Mouse (Mus musculus) limb, embryonic 13.5 days (tissue): ENCODE measurements at regions not wholly inside any gene's neighbourhood (a gene's known extent, or its start where the extent isn't known, plus 50 kb on each side); places are given as distances from the start of the nearest gene placed in this dataset.

Source experiments
- ATAC-seq: fragments of 200-750 bp; cut with Nextera tagmentation; 2 replicates; pipeline ENCODE4 v1.8.0; 2017; ENCODE audit warnings: low read depth, moderate number of reproducible peaks, moderate TSS enrichment; ENCODE audit not compliant: low FRiP score
- H3K27ac ChIP-seq: fragments of 300-500 bp; sonication (generic); 2 replicates; pipeline ENCODE4 v1.5.1; 2015; ENCODE audit warnings: inconsistent platforms, mild to moderate bottlenecking, moderate library complexity
- H3K27me3 ChIP-seq: fragments of 300-500 bp; sonication (generic); 2 replicates; pipeline ENCODE4 v1.6.1; 2015; ENCODE audit warnings: mild to moderate bottlenecking, inconsistent platforms
- H3K36me3 ChIP-seq: fragments of 300-500 bp; sonication (generic); 2 replicates; pipeline ENCODE4 v1.6.1; 2015; ENCODE audit warnings: inconsistent platforms, mild to moderate bottlenecking, moderate library complexity
- H3K4me1 ChIP-seq: fragments of 300-500 bp; sonication (generic); 2 replicates; pipeline ENCODE4 v1.6.1; 2015; ENCODE audit warnings: inconsistent platforms
- H3K4me2 ChIP-seq: fragments of 300-500 bp; sonication (generic); replicated peaks from 2 replicates; pipeline ENCODE4 v1.6.1; 2015; ENCODE audit warnings: inconsistent platforms, mild to moderate bottlenecking, moderate library complexity
- H3K4me3 ChIP-seq: fragments of 300-500 bp; sonication (generic); 2 replicates; pipeline ENCODE4 v1.5.1; 2015; ENCODE audit warnings: moderate library complexity, mild to moderate bottlenecking, inconsistent platforms
- H3K9ac ChIP-seq: fragments of 300-500 bp; sonication (generic); 2 replicates; pipeline ENCODE4 v1.6.1; 2015; ENCODE audit warnings: mild to moderate bottlenecking, inconsistent platforms
- H3K9me3 ChIP-seq: fragments of 300-500 bp; sonication (generic); 2 replicates; pipeline ENCODE4 v1.6.1; 2016; ENCODE audit warnings: inconsistent platforms
- whole genome bisulfite sequencing: fragments of 180-500 bp; shearing (Covaris S2); methylation state at CpG from one replicate; pipeline ENCODE4 v1.1.7; 2015; 5-methylcytosine and 5-hydroxymethylcytosine counted together

GRCm38 (mm10) chr11:43344767-43345561 is 81.1 kb downstream of the Pttg1 start:
- Histone ChIP-seq H3K4me2 (no peak overlapping the region), H3K27me3 (0 out of 2 replicates have a peak, but pooled peaks cover 9% of the 10 kb centered on the region), H3K27ac (no peak overlapping the region), H3K4me1 (no peaks in the 10 kb centered on the region), H3K4me3 (no peak overlapping the region), H3K36me3 (no peaks in the 10 kb centered on the region), H3K9me3 (no peaks in the 10 kb centered on the region), H3K9ac (no peak overlapping the region)
- ATAC-seq, result no peak
- 67% methylated on average over 14 of the region's 14 CpGs for WGBS

- no peaks in the 10 kb centered on the region for H3K36me3 ChIP-seq
- WGBS, result 81% methylated on average over 5 of the region's 5 CpGs
- no peaks in the 10 kb centered on the region for H3K4me1 ChIP-seq
- H3K9ac ChIP-seq, result no peak overlapping the region
- H3K9me3 ChIP-seq, result no peaks in the 10 kb centered on the region
- no peak overlapping the region for H3K4me2 ChIP-seq
- no peak for ATAC-seq
- 0 out of 2 replicates have a peak, but pooled peaks cover 9% of the 10 kb centered on the region for H3K27me3 ChIP-seq
- no peak overlapping the region for H3K27ac ChIP-seq
- no peak overlapping the region for H3K4me3 ChIP-seq
These were observed 82.5 kb downstream of the Pttg1 start for GRCm38 (mm10) chr11:43343574-43343973.

- peaks cover 2% of the 10 kb centered on the region; the same call in 1 of the 2 replicates for H3K27me3 ChIP-seq
- no peak overlapping the region for H3K9ac ChIP-seq
- no peak overlapping the region for H3K4me2 ChIP-seq
- no peak overlapping the region for H3K4me3 ChIP-seq
- ATAC-seq, result no peak
- 67% methylated on average over 2 of the region's 2 CpGs for WGBS
- H3K27ac ChIP-seq, result no peak overlapping the region
- no peaks in the 10 kb centered on the region for H3K36me3 ChIP-seq
- H3K4me1 ChIP-seq, result no peaks in the 10 kb centered on the region
- H3K9me3 ChIP-seq, result no peaks in the 10 kb centered on the region
These were observed 87.6 kb downstream of the Pttg1 start for GRCm38 (mm10) chr11:43338377-43338993.

- H3K27me3 ChIP-seq, result peaks cover 2% of the 10 kb centered on the region; the same call in 1 of the 2 replicates
- no peak overlapping the region for H3K4me3 ChIP-seq
- no peak overlapping the region for H3K27ac ChIP-seq
- H3K4me2 ChIP-seq, result no peak overlapping the region
- H3K9ac ChIP-seq, result no peak overlapping the region
- ATAC-seq, result no peak
- H3K4me1 ChIP-seq, result no peaks in the 10 kb centered on the region
- no peaks in the 10 kb centered on the region for H3K9me3 ChIP-seq
- no peaks in the 10 kb centered on the region for H3K36me3 ChIP-seq
- WGBS, result 61% methylated on average over 7 of the region's 7 CpGs
These were observed 90.3 kb downstream of the Pttg1 start for GRCm38 (mm10) chr11:43335668-43336265.

GRCm38 (mm10) chr11:43333547-43333946 is 92.5 kb downstream of the Pttg1 start:
- H3K27ac ChIP-seq, result no peak overlapping the region
- ATAC-seq, result no peak
- no peaks in the 10 kb centered on the region for H3K4me1 ChIP-seq
- H3K9ac ChIP-seq, result no peak overlapping the region
- H3K27me3 ChIP-seq, result peaks cover 2% of the 10 kb centered on the region; the same call in 1 of the 2 replicates
- no peaks in the 10 kb centered on the region for H3K36me3 ChIP-seq
- no peak overlapping the region for H3K4me2 ChIP-seq
- WGBS, result 57% methylated on average over 4 of the region's 4 CpGs
- no peaks in the 10 kb centered on the region for H3K9me3 ChIP-seq
- H3K4me3 ChIP-seq, result no peak overlapping the region

- no peaks in the 10 kb centered on the region for H3K27me3 ChIP-seq
- H3K9ac ChIP-seq, result no peak overlapping the region
- no peaks in the 10 kb centered on the region for H3K9me3 ChIP-seq
- H3K4me3 ChIP-seq, result no peak overlapping the region
- H3K36me3 ChIP-seq, result no peaks in the 10 kb centered on the region
- ATAC-seq, result no peak
- 86% methylated on average over 4 of the region's 4 CpGs for WGBS
- H3K4me1 ChIP-seq, result no peaks in the 10 kb centered on the region
- no peak overlapping the region for H3K27ac ChIP-seq
- no peak overlapping the region for H3K4me2 ChIP-seq
These were observed 112.1 kb downstream of the Pttg1 start for GRCm38 (mm10) chr11:43313996-43314395.
